Mouse (Mus musculus) CH12.LX (cell line): Measurements from ENCODE around the gene Mrpl36.

Experiments
- CTCF ChIP-seq, 2 experiments: IDR thresholded peaks in 1 of 2; conservative IDR thresholded peaks in 1 of 2; 2 replicates each; pipeline ENCODE4 v1.5.1; 2011 to 2012; ENCODE audit warnings: low read depth in 2 of 2, low read length in 2 of 2, improper control_type of control experiment in 1 of 2, inconsistent platforms in 1 of 2, mild to moderate bottlenecking in 1 of 2, moderate library complexity in 1 of 2
- EP300 ChIP-seq: IDR thresholded peaks from 2 replicates; pipeline ENCODE4 v1.6.1; 2011; ENCODE audit warnings: low read length, improper control_type of control experiment
- MAZ ChIP-seq: IDR thresholded peaks from 2 replicates; pipeline ENCODE4 v1.6.1; 2012; ENCODE audit warnings: low read depth, mild to moderate bottlenecking, inconsistent platforms, low read length, improper control_type of control experiment, moderate library complexity
- POLR2AphosphoS2 ChIP-seq: IDR thresholded peaks from 2 replicates; pipeline ENCODE4 v1.6.1; 2011; ENCODE audit warnings: low read depth, low read length, improper control_type of control experiment
- SMC3 ChIP-seq: IDR thresholded peaks from 2 replicates; pipeline ENCODE4 v1.6.1; 2011; ENCODE audit warnings: low read depth, low read length, improper control_type of control experiment
- TCF12 ChIP-seq: IDR thresholded peaks from 2 replicates; pipeline ENCODE4 v1.6.1; 2014; ENCODE audit warnings: low read depth, mild to moderate bottlenecking, inconsistent platforms, low read length, improper control_type of control experiment
- ZKSCAN1 ChIP-seq: IDR thresholded peaks from 2 replicates; pipeline ENCODE4 v1.6.1; 2012; ENCODE audit warnings: low read depth, inconsistent platforms, low read length, improper control_type of control experiment, borderline replicate concordance

- TF ChIP-seq CTCF (conservative IDR thresholded peaks at IDR 0.05 in 1 of 2, IDR thresholded peaks at IDR 0.05 in 1 of 2; ENCODE audit: low read depth in 2 of 2, low read length in 2 of 2) = no peak
- no peak for TF ChIP-seq TCF12
- TF ChIP-seq SMC3 = no peak
- no peak for TF ChIP-seq EP300
- TF ChIP-seq MAZ = no peak
- no peak for TF ChIP-seq ZKSCAN1
- TF ChIP-seq POLR2AphosphoS2 = no peak
Measured at GRCm38 (mm10) chr13:73290206-73290605, 38.1 kb upstream of the Mrpl36 start.
